Mouse (Mus musculus) monocyte, adult 2 months (primary cell): Measurements from ENCODE around the gene Ppp1r15b.
A peak's percentile ranks its signal among the peaks of the same experiment; 100 is the strongest.

Source experiments
- DNase-seq, 2 experiments: peaks; one replicate each; pipeline ENCODE4 v3.0.0; 2022; ENCODE audit warnings: low spot score in 2 of 2, low read depth in 1 of 2

The Ppp1r15b gene

GRCm38 (mm10) chr1:133119931-133120712, 10.8 kb upstream of the Ppp1r15b start:
- DNase-seq, result peak; percentile 41 to 46

DNA sequence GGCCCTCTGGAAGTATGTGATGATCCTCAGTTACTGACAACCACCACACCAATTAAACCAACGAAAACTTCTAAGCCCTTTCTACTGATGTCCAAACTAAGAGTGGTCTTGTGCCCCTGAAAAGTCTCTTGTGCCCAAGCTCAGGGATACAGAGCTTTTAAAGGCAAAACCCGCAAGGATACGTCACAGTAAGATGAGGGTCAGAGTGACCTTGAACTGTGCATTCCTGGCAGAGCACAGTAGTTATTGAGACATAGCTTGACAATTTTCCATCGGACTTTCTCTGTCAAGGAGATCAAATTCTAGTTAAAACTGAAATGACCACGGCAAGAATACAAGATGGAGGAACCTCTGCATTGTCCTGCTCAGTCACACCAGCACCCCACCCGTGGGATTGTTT, 9.7 kb upstream of the Ppp1r15b start:
- DNase-seq, result no peak

- no peak for DNase-seq
Observed at GRCm38 (mm10) chr1:133124137-133124536, 6.8 kb upstream of the Ppp1r15b start.

- no peak for DNase-seq
Observed at GRCm38 (mm10) chr1:133125640-133126364, 5.1 kb upstream of the Ppp1r15b start.

DNA sequence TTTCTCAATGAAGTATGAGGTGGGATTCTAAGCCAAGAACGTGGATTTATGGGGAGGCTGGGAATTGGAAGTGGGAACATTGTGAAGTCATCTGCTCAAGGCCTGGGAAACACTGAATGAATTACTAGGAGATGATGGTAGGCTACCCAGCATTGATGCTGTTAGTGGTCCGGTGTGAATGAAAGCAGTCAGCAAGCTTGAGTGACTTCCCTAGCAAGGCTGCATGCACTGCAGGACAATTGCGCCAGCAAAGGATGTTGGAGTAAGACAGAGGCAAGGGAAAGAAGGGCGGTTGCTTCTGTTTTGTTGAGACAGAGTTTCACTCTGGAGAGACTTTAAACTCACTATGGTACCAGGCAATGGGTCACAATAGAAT, 4.6 kb upstream of the Ppp1r15b start:
- DNase-seq, result no peak

- DNase-seq, result no peak
Observed at GRCm38 (mm10) chr1:133127328-133127727, 3.6 kb upstream of the Ppp1r15b start.

DNA sequence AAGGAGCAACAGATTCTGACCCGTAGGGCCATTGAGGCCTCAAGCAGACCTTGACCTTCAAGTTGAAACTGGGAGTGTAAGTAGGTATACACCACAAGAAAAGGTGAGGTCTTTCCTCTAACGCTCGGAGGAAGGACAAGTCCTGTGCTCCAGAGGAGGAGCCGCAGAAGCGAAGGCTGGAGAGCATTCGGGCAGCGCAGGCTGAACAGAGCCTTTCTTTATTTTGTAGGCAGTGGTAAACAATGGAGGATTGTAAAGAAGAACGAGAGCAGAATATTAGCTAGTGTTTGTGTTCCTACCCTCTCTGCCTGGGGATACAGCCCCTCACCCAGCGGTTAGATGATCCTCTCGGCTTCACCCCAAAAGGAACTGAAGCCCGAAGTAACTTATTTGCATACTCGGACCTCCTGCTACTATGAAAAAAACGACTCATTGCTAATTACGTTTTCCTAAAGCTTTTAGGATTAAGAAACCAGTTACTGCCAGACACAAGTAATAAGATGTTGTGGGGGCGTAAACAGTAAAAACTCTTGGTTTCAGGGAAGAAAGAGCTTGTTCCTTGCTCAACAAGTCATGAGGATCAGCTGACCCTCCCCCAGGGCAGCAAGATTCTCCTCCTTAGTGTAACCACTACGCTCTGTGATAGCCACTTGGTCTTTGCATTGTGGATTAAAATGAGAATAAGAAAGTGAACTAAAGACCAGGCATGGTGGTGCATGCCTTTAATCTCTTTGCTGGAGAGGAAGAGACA, 1.3 kb upstream of the Ppp1r15b start:
- no peak for DNase-seq

- no peak for DNase-seq
Observed at GRCm38 (mm10) chr1:133131561-133131905, 590 bp downstream of the Ppp1r15b start.

DNA sequence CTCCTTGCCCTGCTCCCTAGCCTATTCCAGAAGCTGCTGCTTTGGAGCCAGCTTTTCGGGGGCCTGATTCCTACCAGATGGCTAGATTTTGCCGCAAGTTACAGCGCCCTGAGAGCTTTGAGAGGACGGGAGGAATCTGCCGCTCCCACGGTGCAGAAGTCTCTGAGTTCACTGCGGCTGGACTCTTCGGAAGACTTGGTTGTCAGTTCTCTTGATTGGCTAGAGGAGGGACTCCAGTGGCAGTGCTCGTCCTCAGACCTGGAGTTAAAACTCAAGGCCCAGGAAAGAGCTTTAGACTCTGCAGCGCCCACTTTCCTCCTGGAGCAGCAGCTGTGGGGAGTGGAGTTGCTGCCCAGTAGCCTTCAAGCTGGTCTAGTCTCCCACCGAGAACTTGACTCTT, 993 bp downstream of the Ppp1r15b start:
- DNase-seq, result no peak

DNA sequence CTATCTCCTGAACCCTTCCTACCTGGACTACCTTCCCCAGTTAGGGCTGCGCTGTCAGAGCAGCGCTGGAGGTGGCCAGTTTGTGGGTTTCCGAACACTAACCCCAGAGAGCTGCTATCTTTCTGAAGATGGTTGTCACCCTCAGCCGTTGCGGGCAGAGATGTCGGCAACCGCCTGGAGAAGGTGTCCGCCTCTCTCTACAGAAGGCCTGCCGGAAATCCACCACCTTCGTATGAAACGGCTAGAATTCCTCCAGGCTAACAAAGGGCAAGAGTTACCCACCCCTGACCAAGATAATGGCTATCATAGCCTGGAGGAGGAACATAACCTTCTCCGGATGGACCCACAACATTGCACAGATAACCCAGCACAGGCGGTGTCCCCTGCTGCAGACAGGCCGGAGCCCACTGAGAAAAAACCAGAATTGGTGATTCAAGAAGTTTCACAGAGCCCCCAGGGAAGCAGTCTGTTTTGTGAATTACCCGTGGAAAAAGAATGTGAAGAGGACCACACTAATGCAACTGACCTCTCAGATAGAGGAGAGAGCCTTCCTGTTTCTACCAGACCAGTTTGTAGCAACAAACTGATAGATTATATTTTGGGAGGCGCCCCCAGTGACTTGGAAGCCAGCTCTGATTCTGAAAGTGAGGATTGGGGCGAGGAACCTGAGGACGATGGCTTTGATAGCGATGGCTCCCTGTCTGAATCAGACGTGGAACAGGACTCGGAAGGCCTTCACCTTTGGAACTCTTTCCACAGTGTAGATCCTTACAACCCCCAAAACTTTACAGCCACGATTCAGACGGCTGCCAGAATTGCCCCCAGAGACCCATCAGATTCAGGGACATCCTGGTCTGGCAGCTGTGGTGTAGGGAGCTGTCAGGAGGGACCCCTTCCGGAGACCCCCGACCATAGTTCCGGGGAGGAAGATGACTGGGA, 1.7 kb downstream of the Ppp1r15b start:
- DNase-seq, result no peak

- DNase-seq, result peak in 1 of 2 experiments; percentile 49
Observed at GRCm38 (mm10) chr1:133133425-133133824, 2.5 kb downstream of the Ppp1r15b start.

GRCm38 (mm10) chr1:133134071-133134470, 3.1 kb downstream of the Ppp1r15b start:
- no peak for DNase-seq

GRCm38 (mm10) chr1:133134881-133135280, 3.9 kb downstream of the Ppp1r15b start:
- DNase-seq, result no peak

DNA sequence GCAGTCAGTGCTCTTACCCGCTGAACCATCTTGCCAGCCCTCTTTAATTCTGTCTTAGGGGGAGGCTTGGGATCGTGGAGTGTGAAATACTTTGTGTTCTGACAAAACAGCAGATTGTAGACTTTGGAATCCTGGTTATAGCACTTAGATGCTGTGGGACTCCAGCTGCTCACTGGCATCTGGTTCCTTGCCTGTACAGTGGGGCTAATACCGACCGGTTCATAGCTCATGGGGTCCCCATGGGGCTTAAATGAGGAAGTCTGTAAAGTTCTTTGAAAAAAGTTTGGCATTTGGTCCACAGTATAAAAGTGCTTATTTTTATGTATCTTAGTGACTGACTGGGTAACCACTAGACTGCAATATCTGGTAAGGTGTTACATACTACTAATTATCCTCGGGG, 4.9 kb downstream of the Ppp1r15b start:
- DNase-seq, result no peak

DNA sequence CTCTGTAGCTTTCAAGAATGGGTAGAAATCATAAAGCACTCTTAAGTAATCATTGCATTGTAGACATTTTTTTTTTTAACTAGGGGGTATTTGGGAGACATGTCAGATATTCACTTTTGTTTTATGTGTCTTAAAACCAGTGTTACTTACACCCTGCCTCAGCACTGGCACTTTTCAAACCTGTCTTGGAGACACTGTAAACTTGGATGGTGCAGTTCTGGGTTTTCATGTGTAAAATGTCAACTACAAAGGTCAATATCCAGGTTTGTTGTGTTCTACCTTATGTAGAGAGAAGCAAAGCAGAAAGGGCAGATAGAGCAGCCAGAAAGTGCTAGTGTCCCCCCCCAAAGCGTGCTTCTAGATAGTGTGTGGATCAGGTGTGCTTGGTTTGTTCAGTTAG, 7.5 kb downstream of the Ppp1r15b start:
- DNase-seq, result no peak

DNA sequence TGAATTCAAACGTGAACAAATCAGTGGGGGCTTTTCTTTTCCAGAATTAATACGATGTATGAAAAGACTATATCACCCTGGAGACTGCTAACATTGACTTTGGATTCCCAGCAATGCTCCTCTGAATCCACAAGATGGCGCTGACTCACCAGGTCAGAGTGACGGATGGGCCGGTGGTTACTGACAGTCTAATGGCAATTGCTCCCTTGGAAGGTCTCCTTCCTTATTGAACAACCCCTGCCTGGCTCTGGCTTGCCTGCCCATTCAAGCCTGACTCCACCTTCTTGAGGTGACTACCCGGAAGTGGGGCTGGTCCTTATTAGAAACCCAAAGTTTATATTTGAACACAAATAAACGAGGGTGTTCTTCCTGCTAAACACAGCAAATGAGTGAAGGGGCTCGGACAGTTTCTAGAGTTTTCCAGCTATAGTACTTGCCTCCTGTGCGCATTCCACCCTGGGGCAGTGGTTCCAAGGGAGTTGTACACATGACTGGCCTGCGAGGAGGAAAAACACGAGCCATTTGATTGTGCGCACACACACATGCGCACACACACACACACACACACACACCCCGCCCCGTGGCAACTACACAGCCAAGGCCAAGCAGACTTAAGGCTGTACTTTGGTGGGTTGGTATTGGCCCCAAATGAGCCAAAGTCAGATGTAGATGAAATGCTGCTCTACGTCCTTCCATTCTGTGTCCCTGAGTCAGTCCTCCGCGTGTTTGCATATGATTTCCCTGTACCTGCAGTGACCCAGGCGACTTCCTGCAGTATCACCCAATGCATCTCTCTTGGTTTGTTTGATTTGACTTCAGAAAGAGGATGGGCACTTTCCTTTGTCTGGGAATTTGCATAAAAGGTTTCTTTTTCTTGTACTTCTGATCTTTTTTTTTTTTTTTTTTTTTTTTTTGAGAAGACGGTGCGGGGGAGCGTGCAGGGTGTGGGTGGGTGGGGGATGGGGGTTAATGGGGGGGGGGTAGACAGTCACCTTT, 15.4 kb downstream of the Ppp1r15b start:
- no peak for DNase-seq

- no peak for DNase-seq
Observed at GRCm38 (mm10) chr1:133147324-133147723, 16.4 kb downstream of the Ppp1r15b start.

- DNase-seq, result no peak
Observed at GRCm38 (mm10) chr1:133148122-133148521, 17.2 kb downstream of the Ppp1r15b start.

DNA sequence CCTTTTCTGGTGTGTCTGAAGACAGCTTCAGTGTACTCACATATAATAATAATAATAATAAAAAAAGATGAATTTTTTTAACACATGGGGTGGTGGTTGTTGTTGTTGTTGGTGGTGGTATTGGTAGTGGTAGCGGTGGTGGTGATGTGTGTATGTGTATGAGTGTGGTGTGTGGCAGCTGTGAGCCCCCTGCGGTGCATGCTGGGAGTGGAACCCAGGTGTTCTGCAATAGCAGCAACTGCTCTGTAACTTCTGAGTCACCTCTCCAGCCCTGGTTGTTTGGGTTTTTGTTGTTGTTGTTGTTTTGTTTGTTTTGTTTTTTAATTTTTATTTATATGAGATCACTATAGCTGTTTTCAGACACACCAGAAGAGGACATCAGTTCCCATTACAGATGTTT, 19.6 kb downstream of the Ppp1r15b start:
- DNase-seq, result no peak

DNA sequence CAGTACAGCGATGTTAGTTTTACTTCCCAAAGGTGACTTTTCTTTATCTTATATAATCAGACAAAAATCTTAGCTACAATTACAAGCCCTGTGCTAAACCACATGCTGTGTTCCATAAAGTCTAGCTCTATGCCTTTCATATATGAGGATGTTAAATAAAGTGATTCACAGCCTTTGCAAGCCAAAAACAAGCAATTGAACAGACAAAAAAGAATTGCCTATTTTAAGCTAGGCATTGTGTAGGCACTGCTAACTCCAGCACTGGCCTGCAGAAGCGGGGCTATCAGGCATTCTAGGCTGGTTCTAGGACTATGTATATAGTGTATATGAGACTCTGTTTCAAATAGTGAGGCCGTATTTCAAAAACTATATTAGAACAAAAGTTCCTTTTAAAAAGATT, 21.3 kb downstream of the Ppp1r15b start:
- DNase-seq, result no peak
